Mouse (Mus musculus) cerebellum, adult 2 months (tissue): ENCODE results near the gene H2-M5.

Experiments used
- CTCF ChIP-seq: fragments of 200-500 bp; IDR thresholded peaks from 2 replicates; pipeline ENCODE4 v1.5.1; 2011; ENCODE audit warnings: low read depth, mild to moderate bottlenecking, control low read depth, low read length, moderate library complexity, borderline replicate concordance; ENCODE audit not compliant: insufficient read depth
- POLR2A ChIP-seq: fragments of 200-500 bp; IDR thresholded peaks from 2 replicates; pipeline ENCODE4 v1.6.1; 2011; ENCODE audit warnings: low read length, control low read depth, borderline replicate concordance; ENCODE audit not compliant: insufficient read depth

- TF ChIP-seq CTCF: no peak
- peak; percentile 87; the same call in 1 of the 2 replicates for TF ChIP-seq POLR2A
Observed at GRCm38 (mm10) chr17:36950981-36951947, 38.1 kb downstream of the H2-M5 start, which contains the start of gene Ppp1r11.
